Mouse (Mus musculus) left cerebral cortex, postnatal 10 days (tissue): ENCODE results near the gene Vmn2r95. TPM values are rescaled to one million over a fixed set of nuclear protein-coding genes. Genes with fewer than 3 reads are reported as not detected.
"Not testable (repeated sequence)": the region's sequence is repeated elsewhere in the genome, so short reads cannot be mapped to it uniquely, and the experiment has no call there.

Experiments used
- DNase-seq, 2 experiments: peaks; one replicate each; pipeline ENCODE4 v3.0.0; 2021 to 2022; ENCODE audit warnings: low spot score in 2 of 2, mixed read lengths in 1 of 2; ENCODE audit errors: extremely low spot score in 1 of 2
- intact Hi-C: fragments of 180-260 bp; cut with DNase I; formaldehyde crosslinking; loops from one replicate; pipeline ENCODE4 v1.15.1; 2025
- total RNA-seq, 2 experiments: library from RNA; stranded (reverse); gene quantifications; 2 replicates each; pipeline ENCODE4 v1.2.3; 2021

The Vmn2r95 gene
- not detected for total RNA-seq

GRCm38 (mm10) chr17:18423778-18424177, at the start of gene Vmn2r95:
Gene Vmn2r95 (plus strand): TSS chr17:18424078.
- no peak for DNase-seq
- intact Hi-C loops: no loop called here

DNA sequence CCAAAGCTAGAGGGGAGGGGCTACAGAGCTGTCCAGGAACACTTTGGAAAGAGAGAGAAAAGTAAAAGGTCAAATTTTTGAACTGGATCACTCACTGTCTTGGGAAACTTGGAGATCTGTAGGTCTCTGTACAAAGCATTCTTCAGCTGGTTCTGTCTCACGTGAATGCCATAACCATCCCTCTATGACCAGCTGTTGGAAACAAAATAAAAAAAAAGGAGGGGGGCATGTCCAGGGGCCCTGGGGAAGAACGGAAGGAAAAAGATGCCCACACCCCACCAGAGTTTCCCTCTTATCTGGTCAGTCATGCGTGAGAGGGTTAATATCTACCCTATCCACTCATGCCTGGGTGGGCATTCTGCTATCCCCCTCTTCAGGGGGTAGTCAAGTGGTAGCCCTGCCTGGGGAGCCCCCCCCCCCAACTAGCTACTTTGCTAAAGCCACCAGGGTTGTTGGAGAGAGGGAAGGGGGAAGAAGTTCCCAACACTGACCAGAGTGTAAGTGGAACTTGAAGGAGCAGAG, 31.8 kb downstream of the Vmn2r95 start:
- DNase-seq: no peak

DNA sequence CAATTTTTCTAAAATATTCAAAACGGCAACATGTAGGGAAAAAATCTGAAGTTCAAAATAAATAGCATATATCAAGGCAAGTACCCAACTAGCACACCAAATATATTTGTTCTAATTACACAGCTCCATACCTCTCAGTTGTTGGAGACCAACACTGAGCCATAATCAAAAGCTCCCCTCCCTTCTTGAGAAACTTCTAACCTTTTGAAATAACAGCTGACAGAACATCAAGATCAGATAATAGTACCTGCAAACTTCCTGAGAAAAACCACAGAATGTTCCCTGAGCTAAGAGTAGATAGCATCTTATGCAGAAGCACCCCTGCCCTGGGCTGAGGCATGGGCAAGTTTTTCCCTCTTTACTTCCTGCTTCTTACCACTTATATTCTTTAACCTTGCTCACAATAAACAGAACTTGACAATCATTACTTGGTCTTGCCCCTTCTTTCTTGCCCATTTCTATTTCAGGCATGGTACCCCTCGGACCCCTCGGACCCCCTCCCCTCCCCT, 34.3 kb downstream of the Vmn2r95 start:
- DNase-seq, intact Hi-C loops: not testable (repeated sequence)

More for the DNA sequence above, 31.8 kb downstream of the Vmn2r95 start:
- intact Hi-C loops: no loop called here

GRCm38 (mm10) chr17:18462695-18463094, 38.8 kb downstream of the Vmn2r95 start:
- intact Hi-C loops: no loop called here
- DNase-seq: no peak

- no peak for DNase-seq
- intact Hi-C loops: no loop called here
Measured at GRCm38 (mm10) chr17:18479885-18480284, 56.0 kb downstream of the Vmn2r95 start.

Other genes with a start within 250 kb of the Vmn2r95 start
- not detected for gene Vmn2r94, start 146.3 kb upstream of the Vmn2r95 start, total RNA-seq
- gene Vmn2r93, start 126.0 kb upstream of the Vmn2r95 start, total RNA-seq: not detected
- gene Vmn2r96, start 149.1 kb downstream of the Vmn2r95 start, total RNA-seq: not detected